Mouse (Mus musculus) MEL (cell line): Measurements from ENCODE around the gene Caly.

Source experiments
- CTCF ChIP-seq, 3 experiments: IDR thresholded peaks in 2 of 3; conservative IDR thresholded peaks in 1 of 3; 2 replicates each; pipeline ENCODE4 v1.5.1; 2011 to 2012; ENCODE audit warnings: low read length in 3 of 3, low read depth in 2 of 3, mild to moderate bottlenecking in 2 of 3, improper control_type of control experiment in 1 of 3, inconsistent platforms in 1 of 3, mixed read lengths in 1 of 3, moderate library complexity in 1 of 3; ENCODE audit not compliant: control insufficient read depth in 1 of 3, insufficient read depth in 1 of 3, poor library complexity in 1 of 3, severe bottlenecking in 1 of 3
- E2F4 ChIP-seq: IDR thresholded peaks from 2 replicates; pipeline ENCODE4 v1.6.1; 2011; ENCODE audit warnings: low read depth, low read length, improper control_type of control experiment, borderline replicate concordance
- EP300 ChIP-seq, 2 experiments: IDR thresholded peaks; 2 replicates each; pipeline ENCODE4 v1.6.1; 2011; ENCODE audit warnings: improper control_type of control experiment in 2 of 2, low read length in 2 of 2, low read depth in 1 of 2, mild to moderate bottlenecking in 1 of 2
- ETS1 ChIP-seq: IDR thresholded peaks from 2 replicates; pipeline ENCODE4 v1.6.1; 2012; ENCODE audit warnings: low read depth, mild to moderate bottlenecking, inconsistent platforms, low read length, improper control_type of control experiment, moderate library complexity
- GABPA ChIP-seq: IDR thresholded peaks from 2 replicates; pipeline ENCODE4 v1.6.1; 2012; ENCODE audit warnings: low read depth, mild to moderate bottlenecking, inconsistent platforms, low read length, improper control_type of control experiment, moderate library complexity
- KAT2A ChIP-seq: conservative IDR thresholded peaks from 2 replicates; pipeline ENCODE4 v1.6.1; 2012; ENCODE audit warnings: low read depth, low read length, improper control_type of control experiment, inconsistent platforms
- MAFK ChIP-seq: IDR thresholded peaks from 2 replicates; pipeline ENCODE4 v1.6.1; 2011; ENCODE audit warnings: low read depth, mild to moderate bottlenecking, low read length, improper control_type of control experiment, borderline replicate concordance
- MAX ChIP-seq: IDR thresholded peaks from 2 replicates; pipeline ENCODE4 v1.6.1; 2011; ENCODE audit warnings: low read length, improper control_type of control experiment
- MEF2A ChIP-seq: IDR thresholded peaks from 2 replicates; pipeline ENCODE4 v1.6.1; 2014; ENCODE audit warnings: low read depth, mild to moderate bottlenecking, inconsistent platforms, low read length, improper control_type of control experiment; ENCODE audit not compliant: poor library complexity, insufficient replicate concordance, severe bottlenecking; ENCODE audit errors: extremely low read depth
- POLR2A ChIP-seq, 2 experiments: IDR thresholded peaks; 2 replicates each; pipeline ENCODE4 v1.6.1; 2011 to 2012; ENCODE audit warnings: low read length in 2 of 2, mild to moderate bottlenecking in 2 of 2, control low read depth in 1 of 2, improper control_type of control experiment in 1 of 2, low read depth in 1 of 2, moderate library complexity in 1 of 2; ENCODE audit not compliant: control insufficient read depth in 1 of 2, insufficient read depth in 1 of 2, poor library complexity in 1 of 2
- RCOR1 ChIP-seq: IDR thresholded peaks from 2 replicates; pipeline ENCODE4 v1.6.1; 2012; ENCODE audit warnings: low read depth, mild to moderate bottlenecking, inconsistent platforms, low read length, improper control_type of control experiment
- ZC3H11A ChIP-seq: IDR thresholded peaks from 2 replicates; pipeline ENCODE4 v1.6.1; 2012; ENCODE audit warnings: low read depth, mild to moderate bottlenecking, inconsistent platforms, low read length, improper control_type of control experiment

- TF ChIP-seq CTCF (IDR thresholded peaks at IDR 0.05 in 2 of 3, conservative IDR thresholded peaks at IDR 0.05 in 1 of 3; ENCODE audit: control insufficient read depth in 1 of 3, insufficient read depth in 1 of 3, low read depth in 2 of 3, low read length in 3 of 3, poor library complexity in 1 of 3, severe bottlenecking in 1 of 3), result no peak
- TF ChIP-seq ZC3H11A, result no peak
- TF ChIP-seq KAT2A, result no peak
- no peak for TF ChIP-seq GABPA
- no peak for TF ChIP-seq MEF2A
- no peak for TF ChIP-seq E2F4
- no peak for TF ChIP-seq RCOR1
- no peak for TF ChIP-seq ETS1
- no peak for TF ChIP-seq MAFK
- no peak for TF ChIP-seq EP300 (IDR thresholded peaks at IDR 0.05; ENCODE audit: low read depth in 1 of 2, low read length in 2 of 2)
- no peak for TF ChIP-seq MAX
- no peak for TF ChIP-seq POLR2A (IDR thresholded peaks at IDR 0.05; ENCODE audit: control insufficient read depth in 1 of 2, insufficient read depth in 1 of 2, low read depth in 1 of 2, low read length in 2 of 2, poor library complexity in 1 of 2)
These were observed 21.2 kb downstream of the Caly start for GRCm38 (mm10) chr7:140060936-140061831.
